Mouse (Mus musculus) heart, postnatal 10 days (tissue): ENCODE measurements at regions not wholly inside any gene's neighbourhood (a gene's known extent, or its start where the extent isn't known, plus 50 kb on each side); places are given as distances from the start of the nearest gene placed in this dataset.

ENCODE experiments used
- DNase-seq, 2 experiments: peaks; one replicate each; pipeline ENCODE4 v3.0.0; 2021
- intact Hi-C: fragments of 180-260 bp; cut with DNase I; formaldehyde crosslinking; loops from one replicate; pipeline ENCODE4 v1.15.1; 2025

DNA sequence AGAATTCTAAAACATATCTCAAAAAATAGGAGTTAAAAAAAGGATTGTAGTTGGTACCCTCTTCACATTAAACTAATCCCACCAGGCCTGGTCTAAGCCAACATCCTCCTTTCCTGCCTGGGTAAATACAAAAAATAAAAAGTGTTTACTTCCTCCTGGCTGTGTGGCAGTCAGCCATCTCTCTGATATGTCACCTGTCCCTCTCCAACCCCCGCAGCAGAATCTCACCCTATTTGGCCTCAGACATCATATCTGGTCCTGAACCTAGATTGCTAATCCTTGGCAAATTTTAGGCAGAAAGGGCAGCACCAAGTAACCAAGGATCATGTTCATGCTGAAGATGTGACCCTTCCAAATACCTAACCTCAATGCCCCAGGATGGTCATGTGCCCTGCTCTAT lies 59.2 kb upstream of the Cadm1 start:
- intact Hi-C loops = no loop called here
- no peak for DNase-seq

GRCm38 (mm10) chr9:47471767-47472420 lies 58.1 kb upstream of the Cadm1 start:
- peak; percentile 23 to 40 for DNase-seq
- intact Hi-C loops = no loop called here

DNA sequence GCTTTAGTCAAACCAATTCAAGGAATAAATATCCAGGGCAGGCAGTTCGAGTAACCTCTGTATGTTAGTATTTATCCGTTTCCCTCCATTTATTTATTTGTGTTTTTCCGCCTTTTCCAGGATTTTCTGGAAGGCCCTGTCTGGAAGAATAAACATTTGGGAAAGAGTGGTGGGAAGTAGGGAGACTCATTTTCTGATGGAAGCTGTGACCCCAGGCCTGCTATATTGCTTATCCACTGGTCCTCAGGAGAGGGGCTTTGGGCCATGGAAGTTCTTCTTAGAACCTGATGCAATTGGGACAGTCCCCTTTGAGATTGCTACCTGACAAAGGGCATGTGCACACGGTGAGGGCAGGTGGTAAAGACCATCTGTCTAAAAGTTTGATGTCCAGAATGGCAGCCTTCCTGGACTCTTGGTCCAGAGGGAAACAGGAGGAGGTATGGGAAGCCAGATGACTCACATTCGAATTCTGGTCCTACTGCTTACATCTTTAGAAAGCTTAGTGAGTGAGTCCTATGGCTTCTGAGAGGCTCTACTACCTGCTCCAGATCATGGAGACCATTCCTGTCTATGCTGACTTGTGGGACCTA lies 56.1 kb upstream of the Cadm1 start:
- intact Hi-C loops = no loop called here
- no peak for DNase-seq

- intact Hi-C loops = no loop called here
- DNase-seq = no peak
Observed at GRCm38 (mm10) chr9:47474776-47475175, 55.2 kb upstream of the Cadm1 start.

- intact Hi-C loops = no loop called here
- no peak for DNase-seq
Observed at GRCm38 (mm10) chr9:47477889-47478288, 52.1 kb upstream of the Cadm1 start.
